Comparison of ENCODE assay signal across 16 mouse cellular contexts in the genomic region with DNA sequence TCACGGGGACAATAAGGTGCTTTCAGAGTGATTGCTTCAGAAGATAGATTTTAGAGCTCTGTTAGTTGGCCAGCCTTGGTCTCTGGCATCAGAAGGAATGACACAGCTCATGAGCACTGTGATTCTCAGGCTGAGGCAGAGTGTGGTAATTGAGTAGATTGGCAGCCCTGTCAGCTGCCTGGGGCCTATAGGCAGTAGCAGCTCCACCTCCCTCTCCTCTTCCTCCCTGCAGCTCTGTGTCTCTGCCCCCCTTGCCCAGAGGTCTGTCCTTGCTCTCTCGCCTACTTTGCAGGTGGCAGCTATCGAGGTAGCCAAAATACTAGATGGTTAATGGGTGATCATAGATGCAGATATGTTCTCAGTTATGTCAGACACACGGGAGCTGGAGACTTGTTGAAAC.
"Had no signal": no experiment of that assay in that cellular context is flagged by ENCODE, and none has a peak within 500 bp of the region (broad histone marks: within the 10 kb centered on the region; RNA-seq: fewer than 3 reads in every experiment).

No protein-coding gene starts in this region.

- ATAC-seq: lung, postnatal 0 days had no signal

- H3K27me3 ChIP-seq: limb, embryonic 13.5 days; liver, embryonic 13.5 days had no signal

- H3K9ac ChIP-seq: limb, embryonic 13.5 days; liver, embryonic 13.5 days; lung, embryonic 14.5 days had no signal

- DNase-seq: kidney, adult 18-20 months; kidney, adult 9 months; kidney, postnatal 14 days; kidney, postnatal 4 days; liver; liver, embryonic 13.5 days; lung, embryonic 14.5 days; midbrain, embryonic 14.5 days; right cerebral cortex, postnatal 14 days; right cerebral cortex, postnatal 4 days; thymus, postnatal 25 days had no signal

- H3K4me2 ChIP-seq: limb, embryonic 13.5 days; liver, embryonic 13.5 days; lung, embryonic 14.5 days; midbrain, embryonic 11.5 days had no signal

- H3K9me3 ChIP-seq: limb, embryonic 10.5 days; limb, embryonic 13.5 days; liver, embryonic 13.5 days had no signal

- H3K4me3 ChIP-seq: limb, embryonic 10.5 days; limb, embryonic 13.5 days; liver, embryonic 13.5 days had no signal

- H3K27ac ChIP-seq: limb, embryonic 10.5 days; limb, embryonic 13.5 days; liver, embryonic 13.5 days; macrophage had no signal
